Mouse (Mus musculus) cortical plate, adult 2 months (tissue): ENCODE measurements around the gene Tpmt.

ENCODE experiments used
- CTCF ChIP-seq: fragments of 200-500 bp; IDR thresholded peaks from 2 replicates; pipeline ENCODE4 v1.5.1; 2011; ENCODE audit warnings: mild to moderate bottlenecking, control low read depth, low read length; ENCODE audit not compliant: insufficient read depth; ENCODE audit errors: extremely low read depth
- POLR2A ChIP-seq: fragments of 200-500 bp; IDR thresholded peaks from 2 replicates; pipeline ENCODE4 v1.6.1; 2011; ENCODE audit warnings: mild to moderate bottlenecking, low read length, control low read depth; ENCODE audit not compliant: insufficient read depth; ENCODE audit errors: extremely low read depth

DNA sequence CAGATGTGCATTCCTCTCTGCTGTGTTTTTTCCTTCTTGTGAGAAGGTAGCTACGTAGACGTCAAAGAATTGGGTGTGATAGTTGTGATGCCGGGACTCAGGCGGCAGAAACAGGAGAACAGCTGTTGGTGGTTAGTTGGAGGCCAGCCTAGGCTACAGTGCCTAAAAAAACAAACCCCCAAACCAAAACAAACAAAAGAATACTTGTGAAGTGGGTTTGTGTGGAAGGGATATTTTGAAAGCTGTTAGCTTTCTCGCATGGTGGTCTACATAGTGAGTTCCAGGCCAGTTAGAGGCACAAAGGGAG is 29.4 kb downstream of the Tpmt start:
- TF ChIP-seq POLR2A (no peak), CTCF (no peak)
